Mouse (Mus musculus): ENCODE data around the gene Qrfpr. TPM values are rescaled to one million over a fixed set of nuclear protein-coding genes. Genes with fewer than 3 reads are reported as not detected.
A peak's percentile ranks its signal among the peaks of the same experiment; 100 is the strongest.

The Qrfpr gene
- polyA plus RNA-seq, 1 experiment from 2014 or later: not detected

GRCm38 (mm10) chr3:36202932-36203331 lies 19.2 kb downstream of the Qrfpr start:
- no peaks in the 10 kb centered on the region for H3K4me1 ChIP-seq (ENCODE audit: insufficient read depth)
- H3K27ac ChIP-seq (ENCODE audit: low read depth): no peak overlapping the region
- no peaks in the 10 kb centered on the region for H3K27me3 ChIP-seq (ENCODE audit: insufficient read depth, low read length)
- no peak overlapping the region for H3K4me2 ChIP-seq (ENCODE audit: low read depth, low read length)
- no peak overlapping the region for H3K9ac ChIP-seq (replicated peaks)
- no peak for TF ChIP-seq CTCF (IDR thresholded peaks at IDR 0.05; ENCODE audit: low read depth)
- no peak for TF ChIP-seq EP300 (IDR thresholded peaks at IDR 0.05; ENCODE audit: low read depth)
- no peak for DNase-seq
- H3K9me3 ChIP-seq (ENCODE audit: low read length): no peaks in the 10 kb centered on the region
- WGBS (ENCODE audit: insufficient replicate concordance): 66% methylated on average over 7 of the region's 7 CpGs
- no peaks in the 10 kb centered on the region for H3K36me3 ChIP-seq (replicated peaks; ENCODE audit: insufficient read depth, low read length)
- H3K4me3 ChIP-seq (ENCODE audit: low read depth, low read length): no peak overlapping the region
- peak; percentile 53 for ATAC-seq

GRCm38 (mm10) chr3:36201098-36201497 lies 21.0 kb downstream of the Qrfpr start:
- Histone ChIP-seq H3K36me3 (replicated peaks; ENCODE audit: insufficient read depth, low read length) (no peaks in the 10 kb centered on the region), H3K9me3 (ENCODE audit: low read length) (no peaks in the 10 kb centered on the region), H3K27me3 (ENCODE audit: insufficient read depth, low read length) (no peaks in the 10 kb centered on the region), H3K4me3 (ENCODE audit: low read depth, low read length) (no peak overlapping the region), H3K4me2 (ENCODE audit: low read depth, low read length) (no peak overlapping the region), H3K9ac (replicated peaks) (no peak overlapping the region), H3K4me1 (ENCODE audit: insufficient read depth) (no peaks in the 10 kb centered on the region), H3K27ac (ENCODE audit: low read depth) (no peak overlapping the region)
- no peak for TF ChIP-seq CTCF (IDR thresholded peaks at IDR 0.05; ENCODE audit: low read depth)
- no peak for TF ChIP-seq EP300 (IDR thresholded peaks at IDR 0.05; ENCODE audit: low read depth)
- DNase-seq (no peak), ATAC-seq (no peak)
- WGBS (ENCODE audit: insufficient replicate concordance): 79% methylated on average over 5 of the region's 5 CpGs

GRCm38 (mm10) chr3:36189243-36189642 lies 32.9 kb downstream of the Qrfpr start:
- DNase-seq (no peak), ATAC-seq (no peak)
- no peaks in the 10 kb centered on the region for H3K27me3 ChIP-seq (ENCODE audit: insufficient read depth, low read length)
- H3K9ac ChIP-seq (replicated peaks): no peak overlapping the region
- no peaks in the 10 kb centered on the region for H3K4me1 ChIP-seq (ENCODE audit: insufficient read depth)
- no peak overlapping the region for H3K4me2 ChIP-seq (ENCODE audit: low read depth, low read length)
- no peaks in the 10 kb centered on the region for H3K9me3 ChIP-seq (ENCODE audit: low read length)
- H3K27ac ChIP-seq (ENCODE audit: low read depth): no peak overlapping the region
- WGBS (ENCODE audit: insufficient replicate concordance): 77% methylated on average over 8 of the region's 8 CpGs
- no peak overlapping the region for H3K4me3 ChIP-seq (ENCODE audit: low read depth, low read length)
- no peak for TF ChIP-seq EP300 (IDR thresholded peaks at IDR 0.05; ENCODE audit: low read depth)
- TF ChIP-seq CTCF (IDR thresholded peaks at IDR 0.05; ENCODE audit: low read depth): no peak
- H3K36me3 ChIP-seq (replicated peaks; ENCODE audit: insufficient read depth, low read length): no peaks in the 10 kb centered on the region

- no peak overlapping the region for H3K9ac ChIP-seq (replicated peaks)
- ATAC-seq: no peak
Measured at GRCm38 (mm10) chr3:36186510-36186909, 35.6 kb downstream of the Qrfpr start.

GRCm38 (mm10) chr3:36181519-36181918 lies 40.6 kb downstream of the Qrfpr start:
- Histone ChIP-seq H3K36me3 (replicated peaks; ENCODE audit: insufficient read depth, low read length) (no peaks in the 10 kb centered on the region), H3K27me3 (ENCODE audit: insufficient read depth, low read length) (no peaks in the 10 kb centered on the region), H3K4me2 (ENCODE audit: low read depth, low read length) (no peak overlapping the region), H3K9ac (replicated peaks) (no peak overlapping the region), H3K4me3 (ENCODE audit: low read depth, low read length) (no peak overlapping the region), H3K27ac (ENCODE audit: low read depth) (no peak overlapping the region), H3K9me3 (ENCODE audit: low read length) (no peaks in the 10 kb centered on the region), H3K4me1 (ENCODE audit: insufficient read depth) (no peaks in the 10 kb centered on the region)
- DNase-seq (peak; percentile 42), ATAC-seq (no peak)
- 9% methylated on average over 4 of the region's 4 CpGs for WGBS (ENCODE audit: insufficient replicate concordance)
- TF ChIP-seq CTCF (IDR thresholded peaks at IDR 0.05; ENCODE audit: low read depth) (peak; percentile 58), EP300 (IDR thresholded peaks at IDR 0.05; ENCODE audit: low read depth) (no peak)

More at GRCm38 (mm10) chr3:36186510-36186909, 35.6 kb downstream of the Qrfpr start:
- no peak overlapping the region for H3K4me3 ChIP-seq (ENCODE audit: low read depth, low read length)
- no peak for DNase-seq
- no peaks in the 10 kb centered on the region for H3K9me3 ChIP-seq (ENCODE audit: low read length)
- H3K4me2 ChIP-seq (ENCODE audit: low read depth, low read length): no peak overlapping the region
- TF ChIP-seq CTCF (IDR thresholded peaks at IDR 0.05; ENCODE audit: low read depth) (no peak), EP300 (IDR thresholded peaks at IDR 0.05; ENCODE audit: low read depth) (no peak)
- H3K4me1 ChIP-seq (ENCODE audit: insufficient read depth): no peaks in the 10 kb centered on the region
- no peak overlapping the region for H3K27ac ChIP-seq (ENCODE audit: low read depth)
- H3K27me3 ChIP-seq (ENCODE audit: insufficient read depth, low read length): no peaks in the 10 kb centered on the region
- WGBS (ENCODE audit: insufficient replicate concordance): 66% methylated on average over 4 of the region's 4 CpGs
- H3K36me3 ChIP-seq (replicated peaks; ENCODE audit: insufficient read depth, low read length): no peaks in the 10 kb centered on the region

GRCm38 (mm10) chr3:36173761-36174160 lies 48.4 kb downstream of the Qrfpr start:
- H3K4me2 ChIP-seq (ENCODE audit: low read depth, low read length): no peak overlapping the region

GRCm38 (mm10) chr3:36171348-36171747 lies 50.8 kb downstream of the Qrfpr start:
- 70% methylated on average over 1 of the region's 1 CpGs for WGBS (ENCODE audit: insufficient replicate concordance)
- no peaks in the 10 kb centered on the region for H3K9me3 ChIP-seq (ENCODE audit: low read length)
- no peaks in the 10 kb centered on the region; the same call in 1 of the 2 replicates for H3K36me3 ChIP-seq (replicated peaks; ENCODE audit: insufficient read depth, low read length)
- H3K4me3 ChIP-seq (ENCODE audit: low read depth, low read length): no peak overlapping the region
- no peak for ATAC-seq
- TF ChIP-seq EP300 (IDR thresholded peaks at IDR 0.05; ENCODE audit: low read depth): no peak
- TF ChIP-seq CTCF (IDR thresholded peaks at IDR 0.05; ENCODE audit: low read depth): no peak
- no peak overlapping the region for H3K27ac ChIP-seq (ENCODE audit: low read depth)
- no peak overlapping the region for H3K4me2 ChIP-seq (ENCODE audit: low read depth, low read length)
- DNase-seq: no peak
- H3K4me1 ChIP-seq (ENCODE audit: insufficient read depth): no peaks in the 10 kb centered on the region
- H3K9ac ChIP-seq (replicated peaks): no peak overlapping the region
- H3K27me3 ChIP-seq (ENCODE audit: insufficient read depth, low read length): no peaks in the 10 kb centered on the region

More at GRCm38 (mm10) chr3:36173761-36174160, 48.4 kb downstream of the Qrfpr start:
- Histone ChIP-seq H3K9ac (replicated peaks) (no peak overlapping the region), H3K9me3 (ENCODE audit: low read length) (no peaks in the 10 kb centered on the region), H3K27me3 (ENCODE audit: insufficient read depth, low read length) (no peaks in the 10 kb centered on the region), H3K4me1 (ENCODE audit: insufficient read depth) (no peaks in the 10 kb centered on the region), H3K27ac (ENCODE audit: low read depth) (no peak overlapping the region), H3K36me3 (replicated peaks; ENCODE audit: insufficient read depth, low read length) (no peaks in the 10 kb centered on the region), H3K4me3 (ENCODE audit: low read depth, low read length) (no peak overlapping the region)
- ATAC-seq: no peak
- 78% methylated on average over 2 of the region's 2 CpGs for WGBS (ENCODE audit: insufficient replicate concordance)
- no peak for DNase-seq
- no peak for TF ChIP-seq EP300 (IDR thresholded peaks at IDR 0.05; ENCODE audit: low read depth)
- TF ChIP-seq CTCF (IDR thresholded peaks at IDR 0.05; ENCODE audit: low read depth): no peak

All from liver, postnatal 0 days (tissue).